Mouse (Mus musculus) granulocyte monocyte progenitor cell, adult 5-6 weeks (primary cell): Measurements from ENCODE around the gene Cox17. TPM values are rescaled to one million over a fixed set of nuclear protein-coding genes. Genes with fewer than 3 reads are reported as not detected.

ENCODE experiments used
- ATAC-seq: replicated peaks from 2 replicates; pipeline ENCODE4 v1.8.0; 2016; ENCODE audit warnings: mild to moderate bottlenecking, moderate TSS enrichment, inconsistent platforms; ENCODE audit not compliant: poor library complexity, severe bottlenecking
- total RNA-seq, 2 experiments: library from RNA; stranded (forward) in 1 of 2; stranded (reverse) in 1 of 2; fragments of 200-712, 200-1000 nt in 1 of 2; fragments of >200 nt in 1 of 2; fragmentation: Nextera tagmentation in 1 of 2; gene quantifications; 2 replicates each; pipeline ENCODE4 v1.2.3; 2014 to 2017

The Cox17 gene
- total RNA-seq, 2 experiments from 2014 or later: 168 to 185 TPM

GRCm38 (mm10) chr16:38369431-38369830 lies 22.6 kb downstream of the Cox17 start:
- no peak for ATAC-seq

GRCm38 (mm10) chr16:38369992-38370484 lies 23.2 kb downstream of the Cox17 start:
- no peak for ATAC-seq

- ATAC-seq: no peak
Observed at GRCm38 (mm10) chr16:38370633-38371374, 24.0 kb downstream of the Cox17 start.

GRCm38 (mm10) chr16:38371705-38372296 lies 25.0 kb downstream of the Cox17 start:
- no peak for ATAC-seq

GRCm38 (mm10) chr16:38372876-38373275 lies 26.1 kb downstream of the Cox17 start:
- ATAC-seq: no peak

GRCm38 (mm10) chr16:38373439-38373838 lies 26.6 kb downstream of the Cox17 start:
- no peak for ATAC-seq

- no peak for ATAC-seq
Observed at GRCm38 (mm10) chr16:38373941-38374340, 27.1 kb downstream of the Cox17 start.

- ATAC-seq: no peak
Observed at GRCm38 (mm10) chr16:38374379-38375140, 27.8 kb downstream of the Cox17 start.

GRCm38 (mm10) chr16:38375182-38375581 lies 28.4 kb downstream of the Cox17 start:
- ATAC-seq: no peak

- peak; percentile 42 for ATAC-seq
Observed at GRCm38 (mm10) chr16:38376163-38376840, 29.5 kb downstream of the Cox17 start.

- ATAC-seq: peak; percentile 92
Observed at GRCm38 (mm10) chr16:38376841-38377249, 30.1 kb downstream of the Cox17 start.

GRCm38 (mm10) chr16:38377546-38377945 lies 30.8 kb downstream of the Cox17 start:
- no peak for ATAC-seq

- ATAC-seq: no peak
Observed at GRCm38 (mm10) chr16:38378591-38378990, 31.8 kb downstream of the Cox17 start.

- ATAC-seq: no peak
Observed at GRCm38 (mm10) chr16:38379088-38379487, 32.3 kb downstream of the Cox17 start.

GRCm38 (mm10) chr16:38379493-38379892 lies 32.7 kb downstream of the Cox17 start:
- ATAC-seq: no peak

- no peak for ATAC-seq
Observed at GRCm38 (mm10) chr16:38379926-38380325, 33.1 kb downstream of the Cox17 start.

GRCm38 (mm10) chr16:38383683-38384082 lies 36.9 kb downstream of the Cox17 start:
- no peak for ATAC-seq

- peak; percentile 55 for ATAC-seq
Observed at GRCm38 (mm10) chr16:38385184-38385634, 38.4 kb downstream of the Cox17 start.

GRCm38 (mm10) chr16:38385700-38386099 lies 38.9 kb downstream of the Cox17 start:
- ATAC-seq: peak; percentile 93

GRCm38 (mm10) chr16:38387389-38387788 lies 40.6 kb downstream of the Cox17 start:
- no peak for ATAC-seq
